Mouse (Mus musculus): ENCODE data around the gene Ccdc36. TPM values are rescaled to one million over a fixed set of nuclear protein-coding genes. Genes with fewer than 3 reads are reported as not detected.

The Ccdc36 gene
- polyA plus RNA-seq, 1 experiment from 2014 or later, result 0.17 TPM

DNA sequence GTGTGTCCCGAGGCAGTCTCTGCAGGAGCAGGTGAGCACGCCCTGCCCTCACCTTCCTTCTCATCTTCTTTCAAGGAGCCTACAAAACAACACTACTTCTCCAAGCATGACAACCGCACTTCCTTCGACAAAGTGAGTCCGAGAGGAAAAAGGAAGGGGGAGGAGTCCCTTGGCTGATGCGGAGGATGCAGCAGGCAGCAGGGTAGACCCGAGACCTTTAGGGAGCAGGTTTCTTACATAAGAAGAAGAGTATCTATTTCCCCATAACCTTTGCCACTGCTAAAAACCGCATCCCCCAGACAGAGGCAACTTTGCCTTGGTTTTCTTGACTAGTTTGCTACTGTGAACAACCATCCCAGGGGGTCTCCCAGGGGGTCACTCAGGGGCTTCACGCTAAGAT lies 16.8 kb upstream of the Ccdc36 start:
- Histone ChIP-seq H3K36me3 (replicated peaks) (peaks cover 3% of the 10 kb centered on the region; the same call in 1 of the 2 replicates), H3K27me3 (no peaks in the 10 kb centered on the region; the same call in 1 of the 2 replicates), H3K4me2 (no peak overlapping the region), H3K27ac (replicated peaks) (no peak overlapping the region), H3K9ac (no peak overlapping the region), H3K9me3 (replicated peaks) (no peaks in the 10 kb centered on the region), H3K4me1 (replicated peaks) (peaks cover 7% of the 10 kb centered on the region), H3K4me3 (replicated peaks) (no peak overlapping the region)
- 26% methylated on average over 9 of the region's 9 CpGs for WGBS (ENCODE audit: insufficient replicate concordance)
- ATAC-seq (ENCODE audit: insufficient read depth), result no peak

GRCm38 (mm10) chr9:108441236-108441919 lies 13.1 kb upstream of the Ccdc36 start:
- WGBS (ENCODE audit: insufficient replicate concordance), result 78% methylated on average over 11 of the region's 11 CpGs
- Histone ChIP-seq H3K27me3 (peaks cover 4% of the 10 kb centered on the region; the same call in 1 of the 2 replicates), H3K9ac (no peak overlapping the region), H3K36me3 (replicated peaks) (no peaks in the 10 kb centered on the region), H3K4me1 (replicated peaks) (no peaks in the 10 kb centered on the region; the same call in 1 of the 2 replicates), H3K27ac (replicated peaks) (no peak overlapping the region), H3K4me3 (replicated peaks) (no peak overlapping the region), H3K4me2 (no peak overlapping the region), H3K9me3 (replicated peaks) (no peaks in the 10 kb centered on the region)
- ATAC-seq (ENCODE audit: insufficient read depth), result no peak

GRCm38 (mm10) chr9:108440485-108440884 lies 12.2 kb upstream of the Ccdc36 start:
- Histone ChIP-seq H3K9ac (no peak overlapping the region), H3K36me3 (replicated peaks) (no peaks in the 10 kb centered on the region), H3K9me3 (replicated peaks) (no peaks in the 10 kb centered on the region), H3K27me3 (peaks cover 4% of the 10 kb centered on the region; the same call in 1 of the 2 replicates), H3K4me1 (replicated peaks) (no peaks in the 10 kb centered on the region; the same call in 1 of the 2 replicates), H3K4me3 (replicated peaks) (no peak overlapping the region), H3K4me2 (no peak overlapping the region), H3K27ac (replicated peaks) (no peak overlapping the region)
- ATAC-seq (ENCODE audit: insufficient read depth), result no peak
- WGBS (ENCODE audit: insufficient replicate concordance), result 66% methylated on average over 5 of the region's 5 CpGs

DNA sequence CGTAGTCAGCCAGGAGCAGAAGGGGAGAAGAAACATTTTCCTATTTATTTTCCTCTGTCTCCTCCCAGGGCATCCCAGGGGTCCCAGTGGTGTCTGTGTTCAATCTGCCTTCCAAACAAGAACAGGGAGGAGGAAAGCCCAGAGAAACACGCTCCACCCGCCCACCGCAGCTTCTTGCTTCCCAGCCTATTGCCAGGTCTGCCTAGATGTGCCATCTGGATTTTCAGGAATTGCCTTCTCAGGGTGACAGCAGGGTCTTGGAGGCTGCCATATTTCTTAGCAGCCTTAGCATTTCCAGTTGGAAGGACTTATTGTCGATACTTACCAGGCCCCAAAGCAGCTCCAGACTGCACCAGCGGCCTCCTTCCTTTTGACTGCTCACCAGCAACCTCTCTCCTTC lies 10.9 kb upstream of the Ccdc36 start:
- no peak overlapping the region for H3K27ac ChIP-seq (replicated peaks)

DNA sequence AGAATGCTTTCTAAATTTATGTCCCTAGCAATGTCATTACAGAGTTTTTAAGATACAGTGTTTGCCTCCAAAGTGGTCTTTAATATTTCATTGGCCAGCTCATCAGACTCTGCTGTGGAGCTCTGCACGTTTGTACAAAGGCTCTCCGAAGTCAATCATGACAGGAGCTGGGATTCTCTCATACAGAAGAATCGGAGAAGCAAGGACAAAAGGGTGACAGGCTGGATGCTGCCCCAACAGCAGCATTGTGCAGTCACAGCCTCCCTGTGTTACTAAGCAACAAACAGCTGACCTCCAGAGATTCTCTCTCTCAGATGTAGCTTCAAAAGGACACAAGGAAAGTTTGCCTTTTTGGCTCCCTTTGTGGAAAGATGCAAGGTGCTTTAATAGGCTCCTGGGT lies 7.9 kb upstream of the Ccdc36 start, which contains the start of gene BC048562:
Gene BC048562, plus strand, starts transcription at position 301 of the 400 bp plus-strand sequence.
- peaks cover 6% of the 10 kb centered on the region for H3K4me1 ChIP-seq (replicated peaks)
- H3K36me3 ChIP-seq (replicated peaks), result no peaks in the 10 kb centered on the region
- 64% methylated on average over 3 of the region's 3 CpGs for WGBS (ENCODE audit: insufficient replicate concordance)
- H3K9me3 ChIP-seq (replicated peaks), result no peaks in the 10 kb centered on the region
- ATAC-seq (ENCODE audit: insufficient read depth), result no peak
- H3K9ac ChIP-seq, result no peak within 1 kb of the TSS
- peaks cover 7% of the 10 kb centered on the region; the same call in 1 of the 2 replicates for H3K27me3 ChIP-seq
- no peak within 1 kb of the TSS for H3K4me3 ChIP-seq (replicated peaks)
- no peak within 1 kb of the TSS for H3K4me2 ChIP-seq
- no peak within 1 kb of the TSS for H3K27ac ChIP-seq (replicated peaks)

More for the DNA sequence above, 10.9 kb upstream of the Ccdc36 start:
- Histone ChIP-seq H3K4me1 (replicated peaks) (no peaks in the 10 kb centered on the region), H3K36me3 (replicated peaks) (no peaks in the 10 kb centered on the region), H3K4me2 (no peak overlapping the region), H3K9me3 (replicated peaks) (no peaks in the 10 kb centered on the region), H3K27me3 (peaks cover 7% of the 10 kb centered on the region; the same call in 1 of the 2 replicates), H3K9ac (no peak overlapping the region), H3K4me3 (replicated peaks) (no peak overlapping the region)
- ATAC-seq (ENCODE audit: insufficient read depth), result no peak
- WGBS (ENCODE audit: insufficient replicate concordance), result 71% methylated on average over 6 of the region's 6 CpGs

GRCm38 (mm10) chr9:108431431-108432067 lies 3.3 kb upstream of the Ccdc36 start:
- Histone ChIP-seq H3K27me3 (peaks cover 3% of the 10 kb centered on the region; the same call in 1 of the 2 replicates), H3K36me3 (replicated peaks) (no peaks in the 10 kb centered on the region), H3K9me3 (replicated peaks) (no peaks in the 10 kb centered on the region), H3K4me3 (replicated peaks) (no peak overlapping the region), H3K9ac (no peak overlapping the region), H3K4me1 (replicated peaks) (peaks cover 6% of the 10 kb centered on the region), H3K4me2 (peak overlapping the region; percentile 53), H3K27ac (replicated peaks) (no peak overlapping the region)
- 50% methylated on average over 32 of the region's 32 CpGs for WGBS (ENCODE audit: insufficient replicate concordance)
- 0 out of 2 replicates have a peak, but pooled peaks have one; percentile 22 for ATAC-seq (ENCODE audit: insufficient read depth)

DNA sequence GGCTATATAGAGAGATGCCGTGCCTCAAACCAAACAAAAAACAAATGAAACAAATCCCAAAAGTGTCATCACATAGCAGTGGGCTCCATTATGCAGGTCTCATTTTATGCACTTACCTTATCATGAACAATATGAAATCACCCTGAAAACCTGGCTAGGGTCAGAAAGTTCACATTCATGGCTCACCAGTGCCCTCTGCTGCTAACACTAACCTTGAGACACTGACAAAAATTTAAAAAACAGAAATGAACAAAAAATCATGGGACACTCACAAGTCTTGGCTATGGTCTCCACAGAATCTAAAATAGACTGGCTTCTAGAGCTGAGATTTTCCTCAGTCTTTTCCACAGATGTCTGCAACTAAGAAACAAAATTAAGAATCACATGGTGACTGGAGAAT lies 16.1 kb downstream of the Ccdc36 start:
- ATAC-seq (ENCODE audit: insufficient read depth), result no peak

GRCm38 (mm10) chr9:108411381-108411942 lies 16.8 kb downstream of the Ccdc36 start:
- 65% methylated on average over 9 of the region's 9 CpGs for WGBS (ENCODE audit: insufficient replicate concordance)
- H3K4me2 ChIP-seq, result no peak overlapping the region

More for the DNA sequence above, 16.1 kb downstream of the Ccdc36 start:
- Histone ChIP-seq H3K27ac (replicated peaks) (no peak overlapping the region), H3K9ac (no peak overlapping the region), H3K4me1 (replicated peaks) (no peaks in the 10 kb centered on the region), H3K9me3 (replicated peaks) (no peaks in the 10 kb centered on the region), H3K27me3 (no peaks in the 10 kb centered on the region), H3K4me2 (no peak overlapping the region), H3K4me3 (replicated peaks) (no peak overlapping the region), H3K36me3 (replicated peaks) (no peaks in the 10 kb centered on the region)
- WGBS (ENCODE audit: insufficient replicate concordance), result 58% methylated on average over 1 of the region's 1 CpGs

DNA sequence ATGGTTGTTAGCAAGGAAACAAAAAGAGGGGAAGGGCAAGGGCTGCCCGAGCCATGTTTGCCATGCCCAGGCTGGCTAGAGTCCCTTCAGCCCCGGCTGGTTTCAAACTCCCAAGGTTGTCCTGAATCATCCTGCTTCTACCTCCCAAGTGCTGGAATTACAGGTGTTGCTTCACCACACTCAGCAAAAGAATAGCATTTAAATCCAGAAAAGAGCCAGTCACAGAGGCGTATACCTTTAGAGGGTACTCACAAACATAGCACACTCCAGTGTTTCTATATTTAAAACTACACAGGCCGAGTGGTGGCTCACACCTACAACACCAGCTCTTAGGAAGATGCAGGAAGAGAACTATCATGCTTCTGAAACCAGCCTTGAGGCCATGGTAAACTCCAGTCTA lies 18.7 kb downstream of the Ccdc36 start:
- Histone ChIP-seq H3K27me3 (no peaks in the 10 kb centered on the region), H3K4me1 (replicated peaks) (0 out of 2 replicates have a peak, but pooled peaks cover 4% of the 10 kb centered on the region), H3K9ac (no peak overlapping the region), H3K27ac (replicated peaks) (no peak overlapping the region), H3K36me3 (replicated peaks) (no peaks in the 10 kb centered on the region), H3K4me2 (no peak overlapping the region), H3K4me3 (replicated peaks) (no peak overlapping the region), H3K9me3 (replicated peaks) (no peaks in the 10 kb centered on the region)
- no peak for ATAC-seq (ENCODE audit: insufficient read depth)
- 78% methylated on average over 4 of the region's 4 CpGs for WGBS (ENCODE audit: insufficient replicate concordance)

More at GRCm38 (mm10) chr9:108411381-108411942, 16.8 kb downstream of the Ccdc36 start:
- no peaks in the 10 kb centered on the region for H3K36me3 ChIP-seq (replicated peaks)
- no peak overlapping the region for H3K4me3 ChIP-seq (replicated peaks)
- H3K4me1 ChIP-seq (replicated peaks), result no peaks in the 10 kb centered on the region
- ATAC-seq (ENCODE audit: insufficient read depth), result no peak
- no peaks in the 10 kb centered on the region for H3K27me3 ChIP-seq
- no peak overlapping the region for H3K9ac ChIP-seq
- H3K27ac ChIP-seq (replicated peaks), result no peak overlapping the region
- no peaks in the 10 kb centered on the region for H3K9me3 ChIP-seq (replicated peaks)

DNA sequence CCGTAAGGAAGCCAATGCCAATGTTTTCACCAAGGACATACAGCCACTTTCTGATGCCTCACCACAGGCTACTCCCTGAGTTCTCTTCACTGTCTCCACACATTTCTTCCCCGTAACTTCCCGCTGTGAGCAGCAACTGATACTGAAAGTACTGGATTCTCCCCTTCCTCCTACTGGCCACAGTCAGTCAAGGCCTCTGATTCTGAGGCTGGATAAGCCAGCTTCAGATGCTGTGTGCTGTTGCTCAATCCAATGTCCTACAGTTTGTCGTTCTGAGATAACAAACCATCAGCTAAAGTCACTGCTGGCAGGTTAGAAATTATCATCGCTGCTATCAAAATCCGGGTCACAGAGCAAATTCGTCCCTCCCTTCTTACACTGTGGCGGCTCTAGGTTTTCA lies 23.8 kb downstream of the Ccdc36 start:
- Histone ChIP-seq H3K4me3 (replicated peaks) (no peak overlapping the region), H3K4me2 (no peak overlapping the region), H3K9me3 (replicated peaks) (no peaks in the 10 kb centered on the region), H3K27me3 (no peaks in the 10 kb centered on the region), H3K4me1 (replicated peaks) (peaks cover 7% of the 10 kb centered on the region; the same call in 1 of the 2 replicates), H3K36me3 (replicated peaks) (no peaks in the 10 kb centered on the region), H3K9ac (no peak overlapping the region), H3K27ac (replicated peaks) (no peak overlapping the region)
- no peak for ATAC-seq (ENCODE audit: insufficient read depth)
- WGBS (ENCODE audit: insufficient replicate concordance), result 32% methylated on average over 8 of the region's 8 CpGs

- no peak overlapping the region for H3K4me3 ChIP-seq (replicated peaks)
- no peak overlapping the region for H3K27ac ChIP-seq (replicated peaks)
- H3K9ac ChIP-seq, result no peak overlapping the region
- no peak for ATAC-seq (ENCODE audit: insufficient read depth)
- WGBS (ENCODE audit: insufficient replicate concordance), result 76% methylated on average over 4 of the region's 4 CpGs
- H3K9me3 ChIP-seq (replicated peaks), result no peaks in the 10 kb centered on the region
- no peaks in the 10 kb centered on the region for H3K36me3 ChIP-seq (replicated peaks)
- peaks cover 7% of the 10 kb centered on the region; the same call in 1 of the 2 replicates for H3K4me1 ChIP-seq (replicated peaks)
- no peak overlapping the region for H3K4me2 ChIP-seq
- H3K27me3 ChIP-seq, result no peaks in the 10 kb centered on the region
Observed at GRCm38 (mm10) chr9:108403081-108403480, 25.2 kb downstream of the Ccdc36 start.
